Mouse (Mus musculus): Measurements from ENCODE around the gene Sod1. TPM values are rescaled to one million over a fixed set of nuclear protein-coding genes. Genes with fewer than 3 reads are reported as not detected.
"Not testable (repeated sequence)": the region's sequence is repeated elsewhere in the genome, so short reads cannot be mapped to it uniquely, and the experiment has no call there.

Sod1 gene
- polyA plus RNA-seq, 1 experiment from 2014 or later = 957 TPM

DNA sequence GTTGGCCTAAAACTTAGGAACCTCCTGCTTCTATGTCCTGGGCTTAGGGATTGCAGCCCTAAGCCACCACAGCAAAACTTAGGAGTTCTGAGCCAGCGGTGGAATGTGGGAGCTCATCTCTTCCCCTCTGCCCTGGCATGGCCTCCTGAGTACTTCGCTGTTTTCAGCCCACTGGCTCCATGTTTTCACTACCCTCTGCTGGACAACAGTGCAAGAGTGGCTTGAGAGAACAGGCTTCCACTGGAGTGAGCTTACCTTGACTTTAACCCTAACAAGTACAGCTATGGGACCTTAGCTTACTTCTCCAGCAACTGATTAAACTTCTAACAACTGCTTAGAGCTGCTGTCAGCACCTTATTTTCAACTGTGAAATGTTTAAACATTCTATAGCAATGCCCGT, 14.6 kb downstream of the Sod1 start:
- 90% methylated on average over 3 of the region's 3 CpGs for WGBS
- no peak overlapping the region for H3K9ac ChIP-seq
- H3K36me3 ChIP-seq = peaks cover 21% of the 10 kb centered on the region
- H3K4me3 ChIP-seq = no peak overlapping the region
- no peak overlapping the region for H3K4me2 ChIP-seq
- no peaks in the 10 kb centered on the region for H3K27me3 ChIP-seq
- no peaks in the 10 kb centered on the region for H3K9me3 ChIP-seq
- no peak overlapping the region for H3K27ac ChIP-seq (replicated peaks)
- H3K4me1 ChIP-seq (replicated peaks) = no peaks in the 10 kb centered on the region
- no peak for ATAC-seq (ENCODE audit: low FRiP score, low read depth)

DNA sequence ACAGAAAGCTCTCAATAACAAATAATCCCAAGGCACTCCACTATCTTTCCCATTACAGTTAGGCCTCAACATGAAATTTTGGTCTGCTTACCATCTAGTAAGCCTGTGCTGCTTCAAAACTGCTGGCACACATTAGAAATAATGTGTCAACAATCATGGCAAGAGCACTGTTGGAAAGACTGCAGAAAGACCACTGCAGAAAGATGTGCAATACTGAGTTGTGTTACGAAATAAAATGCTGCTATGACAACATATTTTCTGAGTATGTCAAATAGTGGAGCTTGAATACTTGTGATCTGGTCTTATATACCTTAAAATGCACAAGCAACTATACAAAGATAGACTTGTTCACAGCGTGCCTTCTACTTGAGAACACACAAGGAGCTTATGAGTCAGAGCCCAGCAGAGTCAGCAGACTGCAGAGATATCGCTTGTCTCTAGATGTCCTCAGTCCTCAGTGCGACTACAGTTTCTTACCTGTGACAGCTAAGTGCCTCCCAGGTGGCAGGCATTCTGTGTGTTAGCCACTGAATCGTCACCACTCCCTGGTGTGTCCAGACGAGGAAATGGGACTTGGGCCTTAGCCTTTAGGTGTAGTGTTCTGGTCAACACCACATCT, 18.7 kb downstream of the Sod1 start:
- Histone ChIP-seq H3K9me3 (no peaks in the 10 kb centered on the region), H3K9ac (no peak overlapping the region), H3K4me2 (no peak overlapping the region), H3K4me1 (replicated peaks) (no peaks in the 10 kb centered on the region), H3K27me3 (no peaks in the 10 kb centered on the region), H3K27ac (replicated peaks) (no peak overlapping the region), H3K4me3 (no peak overlapping the region), H3K36me3 (peaks cover 53% of the 10 kb centered on the region)
- no peak for ATAC-seq (ENCODE audit: low FRiP score, low read depth)
- WGBS = 92% methylated on average over 6 of the region's 6 CpGs

DNA sequence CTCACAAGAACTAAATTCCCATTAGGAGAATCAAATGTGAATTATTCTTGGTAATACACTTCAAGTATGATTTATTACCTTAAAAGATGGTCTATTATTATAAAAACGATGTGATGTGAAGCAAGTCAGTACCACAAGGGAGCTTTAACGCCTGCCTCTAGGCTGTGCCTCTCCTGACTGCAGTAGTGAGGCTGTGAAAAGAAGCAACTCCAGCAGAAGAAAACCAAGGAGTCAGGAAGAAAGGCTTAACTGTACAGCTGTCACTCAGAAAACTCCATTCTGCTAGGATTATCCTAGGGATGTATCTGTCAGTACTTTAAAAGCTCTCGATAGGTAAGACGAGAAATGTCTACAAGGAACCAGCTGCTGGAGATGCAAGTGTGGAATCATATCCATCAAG, 21.3 kb downstream of the Sod1 start:
- Histone ChIP-seq H3K9me3 (no peaks in the 10 kb centered on the region), H3K27me3 (no peaks in the 10 kb centered on the region), H3K4me1 (replicated peaks) (no peaks in the 10 kb centered on the region), H3K27ac (replicated peaks) (no peak overlapping the region), H3K9ac (no peak overlapping the region), H3K36me3 (peaks cover 71% of the 10 kb centered on the region), H3K4me3 (no peak overlapping the region), H3K4me2 (no peak overlapping the region)
- 76% methylated on average over 4 of the region's 4 CpGs for WGBS
- ATAC-seq (ENCODE audit: low FRiP score, low read depth) = no peak

DNA sequence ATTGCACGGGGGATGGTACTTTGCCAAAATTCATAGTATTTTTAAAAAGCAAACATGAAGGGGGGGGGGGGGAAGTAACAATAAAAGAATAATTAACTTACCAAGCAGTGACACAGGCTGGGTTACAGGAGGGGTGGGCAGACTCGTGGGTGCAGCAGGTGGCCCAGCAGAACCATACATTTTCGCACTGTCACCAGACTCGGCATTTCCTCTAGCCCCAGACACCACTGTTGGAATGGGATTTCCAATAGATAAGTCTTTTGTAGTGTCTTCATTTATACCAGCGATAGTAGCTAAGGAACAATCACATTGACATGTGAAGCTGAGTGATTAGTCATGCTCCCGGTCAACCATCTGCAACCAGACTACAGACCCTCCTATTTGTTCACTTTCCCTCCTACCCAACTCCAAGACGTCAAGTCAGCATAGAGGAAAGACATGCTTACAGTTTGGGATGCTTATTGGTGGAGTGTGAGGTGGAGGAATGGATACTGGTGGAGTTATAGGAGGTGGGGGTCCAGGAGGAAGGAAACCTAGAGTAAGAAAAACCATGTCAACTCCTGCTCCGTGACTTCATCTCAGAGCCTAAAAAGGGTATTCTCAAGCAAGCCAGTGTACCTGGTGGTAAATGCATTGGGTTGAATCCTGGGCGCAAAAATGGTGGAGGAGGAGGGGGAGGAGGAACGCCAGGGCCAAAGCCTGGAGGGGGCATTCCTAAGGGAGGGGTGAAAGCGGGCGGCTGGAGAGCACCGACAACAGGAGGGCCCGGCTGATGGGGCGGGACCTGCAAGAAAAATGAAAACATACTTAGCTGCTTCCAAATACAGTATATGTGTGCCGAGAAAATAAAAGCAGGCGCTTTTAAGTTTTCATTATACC, 22.1 kb downstream of the Sod1 start:
- no peaks in the 10 kb centered on the region for H3K9me3 ChIP-seq
- no peak for ATAC-seq (ENCODE audit: low FRiP score, low read depth)
- H3K9ac ChIP-seq = no peak overlapping the region
- H3K4me3 ChIP-seq = no peak overlapping the region
- H3K27me3 ChIP-seq = no peaks in the 10 kb centered on the region
- H3K36me3 ChIP-seq = peaks cover 78% of the 10 kb centered on the region
- 62% methylated on average over 17 of the region's 17 CpGs for WGBS
- no peaks in the 10 kb centered on the region for H3K4me1 ChIP-seq (replicated peaks)
- H3K4me2 ChIP-seq = no peak overlapping the region
- no peak overlapping the region for H3K27ac ChIP-seq (replicated peaks)

DNA sequence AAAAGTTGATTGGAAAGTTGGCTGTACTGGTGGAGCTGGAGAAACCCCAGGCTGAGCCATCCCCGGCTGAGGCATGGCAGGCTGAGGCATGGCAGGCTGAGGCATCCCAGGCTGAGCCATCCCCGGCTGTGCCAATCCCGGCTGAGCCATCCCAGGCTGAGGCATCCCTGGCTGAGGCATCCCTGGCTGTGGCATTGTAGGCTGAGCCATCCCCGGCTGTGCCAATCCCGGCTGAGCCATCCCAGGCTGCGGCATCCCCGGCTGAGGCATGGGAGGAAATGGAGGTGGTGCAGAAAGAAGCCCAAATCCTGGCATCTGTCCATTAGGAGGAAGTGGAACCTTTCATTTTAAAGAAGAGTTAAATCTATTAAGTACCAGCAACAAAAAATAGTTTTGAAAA, 29.5 kb downstream of the Sod1 start:
- no peaks in the 10 kb centered on the region for H3K4me1 ChIP-seq (replicated peaks)
- no peak for ATAC-seq (ENCODE audit: low FRiP score, low read depth)
- H3K27ac ChIP-seq (replicated peaks) = no peak overlapping the region
- H3K9ac ChIP-seq = no peak overlapping the region
- H3K27me3 ChIP-seq = no peaks in the 10 kb centered on the region
- no peak overlapping the region for H3K4me2 ChIP-seq
- H3K36me3 ChIP-seq = peaks cover 67% of the 10 kb centered on the region
- no peaks in the 10 kb centered on the region for H3K9me3 ChIP-seq
- WGBS = 85% methylated on average over 7 of the region's 7 CpGs
- no peak overlapping the region for H3K4me3 ChIP-seq

DNA sequence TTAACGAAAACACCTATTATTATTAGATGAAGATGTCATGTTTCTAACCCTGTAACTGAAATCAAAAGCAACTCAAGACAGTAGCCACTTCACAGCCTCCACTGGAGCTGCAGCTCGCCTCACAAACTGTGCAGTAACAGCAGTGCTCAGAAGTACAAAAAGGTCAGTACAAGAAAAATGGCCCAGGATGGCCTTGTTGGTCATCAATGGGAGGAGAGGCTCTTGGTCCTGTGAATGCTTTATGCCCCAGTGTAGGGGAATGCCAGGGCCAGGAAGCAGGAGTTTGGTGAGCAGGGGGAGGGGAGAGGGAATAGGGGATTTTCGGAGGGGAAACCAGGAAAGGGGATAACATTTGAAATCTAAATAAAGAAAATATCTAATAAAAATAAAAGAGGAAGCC, 30.7 kb downstream of the Sod1 start:
- not testable (repeated sequence) for H3K27ac ChIP-seq (replicated peaks); H3K9me3 ChIP-seq; H3K9ac ChIP-seq; ATAC-seq (ENCODE audit: low FRiP score, low read depth); H3K27me3 ChIP-seq; H3K4me1 ChIP-seq (replicated peaks); H3K4me2 ChIP-seq; H3K4me3 ChIP-seq
- peaks cover 62% of the 10 kb centered on the region for H3K36me3 ChIP-seq
- 85% methylated on average over 3 of the region's 3 CpGs for WGBS

DNA sequence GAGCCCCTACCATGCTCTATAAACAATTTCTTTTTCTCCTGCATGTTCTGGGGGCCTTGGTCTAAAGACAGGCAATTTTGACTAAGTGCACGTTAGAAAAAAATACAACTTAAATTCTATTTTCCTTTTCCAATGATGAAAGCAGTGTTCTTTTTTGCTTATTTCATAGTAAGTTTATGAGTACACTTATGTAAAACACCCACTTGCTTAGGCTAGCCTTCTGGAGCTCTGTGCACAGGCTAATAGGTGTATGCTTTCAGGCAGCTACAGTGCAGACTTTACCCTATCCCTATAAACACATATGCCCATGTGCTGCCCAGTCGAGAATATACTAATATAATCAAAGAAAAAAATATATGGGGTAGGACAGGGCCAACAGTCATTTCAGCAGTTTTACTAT, 32.0 kb downstream of the Sod1 start:
- no peak for ATAC-seq (ENCODE audit: low FRiP score, low read depth)
- Histone ChIP-seq H3K4me1 (replicated peaks) (no peaks in the 10 kb centered on the region), H3K4me3 (no peak overlapping the region), H3K9me3 (no peaks in the 10 kb centered on the region), H3K27me3 (no peaks in the 10 kb centered on the region), H3K27ac (replicated peaks) (no peak overlapping the region), H3K9ac (no peak overlapping the region), H3K36me3 (peaks cover 64% of the 10 kb centered on the region), H3K4me2 (no peak overlapping the region)
- 94% methylated on average over 2 of the region's 2 CpGs for WGBS

DNA sequence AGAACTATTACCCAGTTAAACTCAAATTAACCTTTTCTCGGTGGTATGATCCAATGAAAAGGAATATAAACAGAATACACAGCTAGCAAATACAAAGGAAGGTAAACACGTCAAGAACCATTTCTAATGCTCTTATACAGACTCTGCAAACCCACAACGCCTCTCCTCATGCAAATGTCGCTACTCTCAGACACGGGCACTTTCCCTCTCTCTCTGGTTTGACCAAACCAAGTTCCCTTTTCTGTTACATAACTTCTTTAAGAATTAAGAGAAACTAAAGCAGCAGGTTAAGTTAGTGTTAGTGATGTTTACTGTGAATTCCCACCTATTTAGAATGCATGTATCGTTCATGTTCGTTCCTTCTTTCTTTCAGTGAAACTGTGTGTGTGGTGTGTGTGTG, 38.4 kb downstream of the Sod1 start:
- H3K27ac ChIP-seq (replicated peaks) = no peak overlapping the region

DNA sequence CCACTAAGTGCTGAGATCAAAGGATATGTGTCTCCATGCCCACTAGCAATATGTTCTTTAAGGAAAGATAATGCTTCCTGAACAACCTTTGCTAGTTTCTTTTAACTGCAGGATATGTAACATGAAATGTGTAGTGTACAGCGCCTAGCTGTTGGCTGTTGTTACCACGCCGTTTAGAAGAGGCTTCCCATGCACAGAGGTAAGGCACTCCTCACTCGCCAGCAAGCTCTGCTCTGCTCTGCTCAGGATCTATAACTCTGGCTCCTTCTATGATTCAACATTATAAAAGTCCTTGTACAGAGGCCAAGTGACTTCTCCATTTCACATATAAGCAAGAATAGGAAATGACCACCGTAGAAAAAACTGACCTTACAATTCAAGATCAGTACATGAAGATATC, 39.1 kb downstream of the Sod1 start:
- no peak overlapping the region for H3K4me2 ChIP-seq
- no peak overlapping the region for H3K27ac ChIP-seq (replicated peaks)
- H3K4me1 ChIP-seq (replicated peaks) = no peaks in the 10 kb centered on the region
- H3K4me3 ChIP-seq = no peak overlapping the region
- H3K27me3 ChIP-seq = no peaks in the 10 kb centered on the region
- WGBS = 88% methylated on average over 5 of the region's 5 CpGs
- H3K9me3 ChIP-seq = no peaks in the 10 kb centered on the region
- H3K9ac ChIP-seq = no peak overlapping the region
- peaks cover 47% of the 10 kb centered on the region for H3K36me3 ChIP-seq
- no peak for ATAC-seq (ENCODE audit: low FRiP score, low read depth)

More for the DNA sequence above, 38.4 kb downstream of the Sod1 start:
- Histone ChIP-seq H3K4me2 (no peak overlapping the region), H3K27me3 (no peaks in the 10 kb centered on the region), H3K4me3 (no peak overlapping the region), H3K9me3 (no peaks in the 10 kb centered on the region), H3K9ac (no peak overlapping the region), H3K36me3 (peaks cover 51% of the 10 kb centered on the region), H3K4me1 (replicated peaks) (no peaks in the 10 kb centered on the region)
- ATAC-seq (ENCODE audit: low FRiP score, low read depth) = no peak
- 87% methylated on average over 7 of the region's 7 CpGs for WGBS

DNA sequence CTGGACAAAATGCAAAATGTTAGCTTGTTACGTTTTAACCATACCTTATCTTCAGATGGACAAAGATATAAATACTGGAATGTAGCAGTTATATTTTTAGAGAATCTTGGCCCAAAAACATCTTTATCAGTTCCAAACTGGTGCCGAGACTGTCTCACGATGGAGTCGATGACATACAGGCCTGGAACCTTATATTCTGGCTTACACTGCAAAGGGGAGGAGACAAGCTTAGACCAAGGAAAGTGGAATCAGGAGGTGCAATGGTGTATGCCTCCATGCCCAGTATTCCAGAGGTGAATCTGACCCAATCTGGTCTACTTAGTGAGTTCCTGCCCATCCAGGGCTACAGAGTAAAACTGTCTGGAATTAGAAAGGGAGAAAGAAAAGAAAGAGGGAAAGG, 39.5 kb downstream of the Sod1 start:
- peaks cover 44% of the 10 kb centered on the region for H3K36me3 ChIP-seq
- WGBS = 93% methylated on average over 4 of the region's 4 CpGs

DNA sequence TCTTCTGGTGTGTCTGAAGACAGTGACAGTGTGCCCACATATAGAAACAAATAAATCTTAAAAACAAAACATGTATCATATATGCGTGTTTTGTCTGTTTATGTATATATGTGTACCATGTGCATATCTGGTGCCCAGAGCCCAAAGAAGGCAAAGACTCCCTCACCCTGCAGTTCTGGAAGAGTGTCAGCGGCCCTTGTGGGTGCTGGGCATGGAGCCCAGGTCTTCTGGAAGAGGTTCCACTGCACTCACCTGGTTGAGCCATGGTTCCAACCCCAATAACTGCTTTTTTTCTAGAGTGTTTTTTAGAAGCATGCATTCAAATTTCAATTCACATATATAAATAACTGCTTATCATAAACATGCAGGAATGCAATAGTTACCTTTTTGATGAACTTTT, 41.2 kb downstream of the Sod1 start:
- no peak for ATAC-seq (ENCODE audit: low FRiP score, low read depth)
- Histone ChIP-seq H3K9ac (no peak overlapping the region), H3K4me1 (replicated peaks) (no peaks in the 10 kb centered on the region), H3K9me3 (no peaks in the 10 kb centered on the region), H3K36me3 (peaks cover 32% of the 10 kb centered on the region), H3K27me3 (no peaks in the 10 kb centered on the region), H3K27ac (replicated peaks) (no peak overlapping the region), H3K4me2 (no peak overlapping the region), H3K4me3 (no peak overlapping the region)
- WGBS = 94% methylated on average over 2 of the region's 2 CpGs

More for the DNA sequence above, 39.5 kb downstream of the Sod1 start:
- no peak overlapping the region for H3K9ac ChIP-seq
- H3K27ac ChIP-seq (replicated peaks) = no peak overlapping the region
- no peaks in the 10 kb centered on the region for H3K9me3 ChIP-seq
- no peak overlapping the region for H3K4me2 ChIP-seq
- H3K4me1 ChIP-seq (replicated peaks) = no peaks in the 10 kb centered on the region
- H3K4me3 ChIP-seq = no peak overlapping the region
- ATAC-seq (ENCODE audit: low FRiP score, low read depth) = no peak
- H3K27me3 ChIP-seq = no peaks in the 10 kb centered on the region

DNA sequence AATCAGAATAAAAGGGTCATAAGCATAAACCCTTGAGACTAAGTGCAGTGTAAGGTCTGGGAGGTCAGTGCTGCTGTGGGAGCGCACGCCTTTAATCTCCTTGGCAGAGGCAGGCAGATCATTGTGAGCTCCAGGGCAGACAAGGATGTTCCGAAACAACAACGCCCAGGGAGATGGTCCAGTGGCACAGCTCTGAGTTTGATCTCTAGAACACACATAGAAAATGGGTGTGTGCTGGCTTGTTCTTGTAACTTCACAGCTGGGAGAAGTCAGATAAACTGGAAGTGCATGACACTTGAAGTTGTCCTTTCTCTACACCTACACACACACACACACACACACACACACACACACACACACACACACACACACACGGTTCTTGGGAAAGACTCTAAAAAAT, 43.5 kb downstream of the Sod1 start:
- Histone ChIP-seq H3K9me3 (no peaks in the 10 kb centered on the region), H3K4me2 (no peak overlapping the region), H3K4me3 (no peak overlapping the region), H3K9ac (no peak overlapping the region), H3K4me1 (replicated peaks) (no peaks in the 10 kb centered on the region), H3K27ac (replicated peaks) (no peak overlapping the region), H3K36me3 (peaks cover 15% of the 10 kb centered on the region), H3K27me3 (no peaks in the 10 kb centered on the region)
- ATAC-seq (ENCODE audit: low FRiP score, low read depth) = no peak
- WGBS = 86% methylated on average over 5 of the region's 5 CpGs
